Mouse (Mus musculus): ENCODE data around the gene Klhl29. TPM values are rescaled to one million over a fixed set of nuclear protein-coding genes. Genes with fewer than 3 reads are reported as not detected.

Klhl29 gene
- polyA plus RNA-seq, 1 experiment, result 36.1 TPM

DNA sequence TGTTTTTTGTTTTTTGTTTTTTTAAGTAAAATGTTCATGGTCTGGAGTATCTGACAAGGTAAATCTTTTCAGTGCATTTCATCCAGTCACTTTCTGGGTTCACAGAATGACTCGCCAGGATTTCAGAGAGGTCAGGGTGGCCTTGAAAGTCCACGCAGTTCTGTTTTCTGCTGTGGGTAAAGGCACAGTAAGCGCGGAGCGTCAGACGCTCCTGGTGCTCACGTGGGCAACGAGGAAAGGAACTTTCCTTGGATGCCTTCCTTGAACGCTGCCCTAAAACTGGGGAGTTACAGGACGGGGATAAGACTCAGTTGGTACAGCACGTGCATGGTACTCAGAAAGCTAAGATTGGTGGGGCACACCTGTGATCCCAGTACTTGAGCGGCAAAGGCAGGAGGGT lies 139.9 kb downstream of the Klhl29 start:
- DNase-seq (ENCODE audit: low read depth), result no peak
- TF ChIP-seq CTCF (IDR thresholded peaks at IDR 0.05; ENCODE audit: borderline replicate concordance, extremely low read depth, insufficient read depth, insufficient read length), result no peak

DNA sequence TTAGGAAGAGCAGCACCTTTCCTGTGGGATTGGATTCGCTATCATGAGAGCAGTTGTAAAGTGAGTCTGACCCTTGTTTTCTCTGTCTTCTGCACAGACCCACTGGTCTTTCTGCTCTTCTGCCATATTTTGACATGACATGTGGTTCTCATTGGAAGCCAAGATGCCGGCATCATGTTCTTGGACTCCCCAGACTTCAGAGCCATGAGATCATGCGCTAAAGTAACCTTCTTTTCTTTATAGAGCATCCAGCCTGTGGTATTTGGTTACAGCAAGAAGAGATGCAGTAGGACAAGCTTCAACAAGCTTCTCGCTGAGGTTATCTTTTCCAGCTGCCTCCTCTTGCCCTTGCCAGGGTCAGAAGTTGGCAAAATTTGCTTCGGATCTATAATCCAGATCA lies 145.0 kb downstream of the Klhl29 start:
- DNase-seq (ENCODE audit: low read depth), result no peak
- TF ChIP-seq CTCF (IDR thresholded peaks at IDR 0.05; ENCODE audit: borderline replicate concordance, extremely low read depth, insufficient read depth, insufficient read length), result no peak
- TF ChIP-seq POLR2A (IDR thresholded peaks at IDR 0.05; ENCODE audit: borderline replicate concordance, extremely low read depth, insufficient read depth, insufficient read length, poor library complexity, severe bottlenecking), result no peak

DNA sequence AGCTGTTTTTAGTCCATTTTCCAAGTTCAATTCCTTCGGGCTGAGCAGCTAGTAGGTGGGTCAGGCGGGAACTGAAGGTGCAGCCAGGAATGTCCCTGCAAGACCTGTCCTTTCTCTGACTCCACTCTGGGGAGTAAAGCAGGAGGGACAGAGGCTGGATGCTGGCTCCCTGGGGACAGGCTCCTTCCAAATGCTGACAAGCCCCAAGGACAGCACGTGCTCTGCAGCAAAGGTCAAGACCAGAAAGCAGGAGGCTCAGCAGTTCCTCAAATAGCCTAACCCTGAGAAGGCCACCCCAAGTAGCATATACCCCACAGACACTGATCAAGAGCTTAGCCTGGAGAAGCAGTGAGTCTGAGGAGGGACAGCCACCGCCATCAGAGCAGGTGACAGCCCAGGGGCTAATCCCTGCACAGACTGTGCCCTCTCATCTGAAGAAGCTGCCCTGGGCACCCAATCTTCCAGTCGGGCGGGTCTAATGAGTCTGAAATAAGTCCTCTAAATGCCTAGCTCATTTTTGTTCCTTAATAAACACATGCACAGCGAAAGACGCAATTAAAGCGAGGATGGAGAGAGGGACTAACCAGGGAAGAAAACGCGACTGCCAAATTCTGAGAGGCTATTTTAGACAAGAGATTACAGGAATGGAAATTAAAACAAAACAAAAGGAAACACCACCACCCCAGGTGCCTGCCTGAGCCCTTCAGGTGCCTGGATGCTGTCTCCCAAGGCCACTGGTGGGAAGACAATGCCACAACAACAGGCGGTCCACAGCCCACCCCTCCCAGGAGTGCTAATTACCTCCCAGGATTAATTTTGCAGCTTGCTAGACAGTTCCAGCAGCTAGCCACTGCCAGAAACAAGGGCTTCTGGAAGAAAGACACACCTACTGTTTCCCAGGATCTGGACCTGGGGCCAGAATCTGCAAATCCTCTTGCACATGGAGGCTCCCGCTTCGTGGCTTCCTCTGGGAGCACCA lies 148.5 kb downstream of the Klhl29 start:
- peak; percentile 86 for DNase-seq (ENCODE audit: low read depth)

DNA sequence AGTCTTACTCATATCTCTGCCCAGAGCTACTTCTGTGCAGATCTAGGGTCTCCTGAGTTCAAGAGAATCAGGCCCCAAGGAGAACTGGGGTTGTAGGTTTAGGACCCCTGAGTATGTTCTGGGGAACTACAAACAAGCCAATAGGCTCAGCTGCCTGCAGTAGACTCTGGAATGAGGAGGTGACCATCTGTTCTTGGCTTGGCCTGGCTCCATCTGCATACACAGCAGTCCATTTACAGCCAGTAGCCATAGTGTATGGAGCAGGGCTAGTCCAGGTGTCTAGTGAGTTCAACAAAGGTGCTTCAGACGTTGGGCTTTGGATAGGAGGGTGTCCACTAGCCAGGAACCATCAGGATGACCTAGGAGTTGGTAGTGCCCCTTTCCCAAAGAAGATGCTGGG lies 151.9 kb downstream of the Klhl29 start:
- TF ChIP-seq POLR2A (IDR thresholded peaks at IDR 0.05; ENCODE audit: borderline replicate concordance, extremely low read depth, insufficient read depth, insufficient read length, poor library complexity, severe bottlenecking) (no peak), CTCF (IDR thresholded peaks at IDR 0.05; ENCODE audit: borderline replicate concordance, extremely low read depth, insufficient read depth, insufficient read length) (no peak)
- DNase-seq (ENCODE audit: low read depth), result peak; percentile 53

More for the DNA sequence above, 148.5 kb downstream of the Klhl29 start:
- TF ChIP-seq CTCF (IDR thresholded peaks at IDR 0.05; ENCODE audit: borderline replicate concordance, extremely low read depth, insufficient read depth, insufficient read length), result no peak
- no peak for TF ChIP-seq POLR2A (IDR thresholded peaks at IDR 0.05; ENCODE audit: borderline replicate concordance, extremely low read depth, insufficient read depth, insufficient read length, poor library complexity, severe bottlenecking)

DNA sequence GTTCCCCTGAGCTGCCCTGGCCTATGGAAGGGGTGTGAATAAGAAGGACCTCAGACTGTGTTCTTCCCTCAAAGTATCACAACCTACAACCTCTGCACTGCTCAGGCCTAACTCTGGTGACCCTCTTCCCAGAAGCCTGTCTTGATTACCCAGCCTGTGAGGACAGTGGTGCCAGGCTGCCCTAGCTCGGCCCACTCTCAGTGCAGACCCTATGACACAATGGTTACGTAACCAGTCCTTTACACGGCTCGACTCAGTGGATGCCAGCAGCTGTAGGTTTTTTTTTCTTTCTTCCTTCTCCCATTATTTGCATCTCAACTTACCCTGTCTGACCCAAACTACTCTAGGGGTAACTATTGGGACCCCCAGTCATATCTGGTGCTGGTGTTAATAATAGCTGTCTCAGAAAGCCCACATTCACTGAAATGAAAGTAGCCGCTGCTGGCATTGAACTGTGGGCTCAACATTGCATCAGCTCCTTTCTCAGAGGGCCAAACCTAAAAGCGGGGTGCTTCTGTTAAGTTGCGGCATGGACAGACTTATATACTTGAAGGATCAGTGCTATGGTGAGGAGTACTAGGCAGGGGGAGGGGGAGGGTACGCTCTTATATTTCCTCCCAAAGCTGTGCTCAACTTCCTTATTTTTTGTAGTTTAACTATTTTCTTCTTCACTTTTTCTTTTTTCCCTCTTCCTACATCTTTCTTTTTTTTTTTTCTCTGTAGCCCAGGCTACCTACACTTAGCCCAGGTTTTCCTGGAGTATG lies 152.9 kb downstream of the Klhl29 start:
- no peak for TF ChIP-seq CTCF (IDR thresholded peaks at IDR 0.05; ENCODE audit: borderline replicate concordance, extremely low read depth, insufficient read depth, insufficient read length)
- no peak for TF ChIP-seq POLR2A (IDR thresholded peaks at IDR 0.05; ENCODE audit: borderline replicate concordance, extremely low read depth, insufficient read depth, insufficient read length, poor library complexity, severe bottlenecking)
- no peak for DNase-seq (ENCODE audit: low read depth)

DNA sequence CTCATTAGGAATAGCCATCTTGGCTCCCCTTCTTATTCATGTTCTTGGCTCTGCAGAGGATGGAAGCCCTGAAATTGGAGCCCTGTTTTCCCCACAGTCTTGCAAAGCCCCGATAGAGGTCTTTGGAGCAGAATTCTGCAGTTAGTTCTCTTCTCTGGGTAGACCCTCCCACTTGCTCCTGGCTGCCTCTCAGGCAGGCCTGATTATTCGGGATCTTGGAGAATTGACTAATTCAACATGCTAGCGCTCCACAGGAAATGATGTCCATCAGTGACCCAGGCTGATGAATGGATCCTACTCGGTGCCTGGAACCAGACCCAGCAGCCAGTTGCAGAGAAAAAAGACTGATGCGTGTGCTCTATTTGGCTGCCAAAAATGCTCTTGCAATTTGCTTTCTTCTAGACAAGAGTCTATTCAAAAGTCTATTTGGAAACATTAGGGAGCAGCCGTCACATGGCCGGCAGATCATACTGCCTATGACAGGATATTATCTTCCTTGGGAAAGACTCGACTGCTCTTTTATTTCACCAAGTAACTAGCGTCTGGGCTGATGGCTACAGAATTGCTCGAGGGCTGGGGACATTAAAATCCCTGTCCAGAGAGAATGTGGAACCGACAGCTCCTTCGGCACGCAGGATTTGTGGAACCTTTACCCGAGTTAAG lies 155.4 kb downstream of the Klhl29 start:
- no peak for TF ChIP-seq CTCF (IDR thresholded peaks at IDR 0.05; ENCODE audit: borderline replicate concordance, extremely low read depth, insufficient read depth, insufficient read length)
- TF ChIP-seq POLR2A (IDR thresholded peaks at IDR 0.05; ENCODE audit: borderline replicate concordance, extremely low read depth, insufficient read depth, insufficient read length, poor library complexity, severe bottlenecking), result no peak
- peak; percentile 77 for DNase-seq (ENCODE audit: low read depth)

DNA sequence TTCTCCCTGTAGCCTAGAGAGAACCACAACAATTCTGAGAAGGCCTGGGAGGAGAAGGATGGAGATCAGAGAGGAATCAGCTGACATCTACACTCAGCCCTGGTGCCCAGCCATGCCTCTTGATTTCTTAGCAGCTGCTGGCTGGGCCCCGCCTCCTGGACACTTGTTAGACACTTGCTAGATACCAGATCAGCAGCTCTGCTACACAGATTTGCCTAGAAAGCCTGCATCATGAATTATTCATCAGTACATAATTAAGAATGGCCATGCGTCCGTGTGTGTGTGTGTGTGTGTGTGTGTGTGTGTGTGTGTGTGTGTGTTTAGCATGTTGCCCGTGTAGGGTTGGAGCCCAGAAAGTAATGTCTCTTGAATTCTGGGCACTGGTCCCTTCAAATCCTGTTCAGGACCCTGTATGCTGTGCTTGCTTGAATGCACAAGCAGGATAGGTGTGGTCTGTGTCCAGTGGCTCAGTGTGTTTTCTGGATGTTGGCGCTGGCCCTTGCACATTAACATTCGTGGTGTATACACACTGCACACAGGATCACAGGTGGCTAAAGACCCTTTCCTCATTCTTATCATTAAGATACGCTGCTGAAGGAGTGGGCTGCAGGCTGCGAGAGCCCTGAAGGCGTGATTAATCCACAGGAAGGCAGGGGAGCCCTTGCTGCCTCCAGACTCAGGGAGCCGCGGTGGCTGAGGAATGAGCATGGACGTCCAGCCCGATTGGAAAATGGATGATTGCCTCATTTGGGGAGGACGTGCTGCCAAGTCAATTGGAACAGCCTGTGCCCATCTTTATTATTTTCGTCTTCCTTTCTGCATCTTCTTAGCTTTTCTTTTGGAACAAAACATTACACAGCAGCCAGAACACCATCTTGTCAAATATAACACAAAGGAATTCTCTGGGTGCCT lies 159.4 kb downstream of the Klhl29 start:
- no peak for TF ChIP-seq CTCF (IDR thresholded peaks at IDR 0.05; ENCODE audit: borderline replicate concordance, extremely low read depth, insufficient read depth, insufficient read length)
- no peak for TF ChIP-seq POLR2A (IDR thresholded peaks at IDR 0.05; ENCODE audit: borderline replicate concordance, extremely low read depth, insufficient read depth, insufficient read length, poor library complexity, severe bottlenecking)
- DNase-seq (ENCODE audit: low read depth), result peak; percentile 94

DNA sequence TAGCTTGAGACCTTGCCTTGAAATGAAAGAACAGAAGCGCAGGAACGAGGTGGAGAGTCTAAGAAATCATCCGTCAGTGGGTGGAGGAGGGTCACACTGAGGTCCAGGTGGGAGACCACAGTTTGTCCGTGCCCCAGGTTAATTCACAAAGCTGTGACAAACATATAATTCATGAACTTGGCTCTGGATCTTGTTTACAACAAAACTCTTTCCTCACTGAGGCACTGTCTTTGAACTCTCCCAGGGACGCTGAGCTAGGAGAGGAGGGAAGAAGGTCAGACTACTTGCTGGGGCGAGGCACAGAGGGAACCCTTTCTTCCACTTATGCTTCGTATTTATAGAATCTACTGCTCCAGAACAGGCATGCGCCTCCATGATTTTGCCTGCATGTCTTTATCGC lies 161.2 kb downstream of the Klhl29 start:
- no peak for DNase-seq (ENCODE audit: low read depth)
- TF ChIP-seq CTCF (IDR thresholded peaks at IDR 0.05; ENCODE audit: borderline replicate concordance, extremely low read depth, insufficient read depth, insufficient read length), result no peak
- TF ChIP-seq POLR2A (IDR thresholded peaks at IDR 0.05; ENCODE audit: borderline replicate concordance, extremely low read depth, insufficient read depth, insufficient read length, poor library complexity, severe bottlenecking), result no peak

DNA sequence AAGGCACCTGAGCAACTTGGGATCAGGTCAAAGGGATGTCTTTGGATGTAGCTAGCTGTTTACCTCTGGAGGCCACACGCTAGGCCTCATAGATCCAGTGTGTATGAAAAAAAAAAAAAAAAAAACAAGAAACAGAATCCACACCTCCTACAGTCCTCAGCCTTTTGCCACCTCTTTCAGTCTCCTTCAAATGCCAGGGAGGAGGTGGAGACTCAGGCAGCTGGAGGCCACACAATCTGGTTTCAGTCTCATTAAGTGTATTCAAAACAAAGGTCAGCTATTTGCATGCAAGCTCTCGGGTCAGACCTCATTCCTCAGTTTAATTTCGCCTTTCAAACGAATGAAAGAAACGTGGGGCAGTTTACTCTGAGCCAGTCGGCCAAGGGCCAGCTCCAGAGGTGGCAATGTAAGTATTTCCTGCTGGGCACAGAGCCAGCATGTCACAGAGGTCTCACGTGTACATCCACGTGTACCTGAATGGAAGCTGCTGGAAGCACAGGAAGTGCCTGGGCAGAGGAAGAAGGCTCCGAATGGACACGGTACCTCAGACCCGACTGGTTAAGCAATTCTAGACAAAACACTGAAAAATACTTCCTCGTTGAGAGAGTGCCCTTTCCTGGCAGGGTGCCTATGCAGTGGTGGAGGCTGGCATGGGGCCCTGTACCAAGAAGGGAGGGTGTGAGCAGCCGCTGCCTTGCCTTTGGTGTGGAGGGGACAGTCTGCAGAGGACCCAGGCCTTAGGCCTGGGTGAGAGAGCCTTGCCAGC lies 162.0 kb downstream of the Klhl29 start:
- TF ChIP-seq POLR2A (IDR thresholded peaks at IDR 0.05; ENCODE audit: borderline replicate concordance, extremely low read depth, insufficient read depth, insufficient read length, poor library complexity, severe bottlenecking) (no peak), CTCF (IDR thresholded peaks at IDR 0.05; ENCODE audit: borderline replicate concordance, extremely low read depth, insufficient read depth, insufficient read length) (no peak)
- DNase-seq (ENCODE audit: low read depth), result peak; percentile 91

DNA sequence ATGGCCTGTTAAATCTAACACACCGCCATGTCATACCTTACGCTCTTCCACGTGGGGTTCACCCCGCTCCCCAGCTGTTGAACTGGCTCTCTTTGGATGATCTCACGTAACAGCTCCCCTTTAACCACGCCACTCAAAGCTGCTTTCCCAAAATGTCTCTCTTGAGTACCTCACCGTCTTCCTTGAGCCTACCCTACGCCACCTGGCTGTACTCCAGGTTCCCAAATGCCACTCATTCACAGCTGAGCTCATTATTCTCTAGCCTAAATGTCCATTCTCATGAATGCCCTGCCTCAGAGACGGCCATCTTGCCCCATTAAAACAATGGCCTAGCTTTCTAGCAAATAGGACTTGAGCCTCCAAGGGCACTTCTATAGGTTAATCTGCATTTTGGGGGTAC lies 163.6 kb downstream of the Klhl29 start:
- peak; percentile 61 for DNase-seq (ENCODE audit: low read depth)
- TF ChIP-seq CTCF (IDR thresholded peaks at IDR 0.05; ENCODE audit: borderline replicate concordance, extremely low read depth, insufficient read depth, insufficient read length) (no peak), POLR2A (IDR thresholded peaks at IDR 0.05; ENCODE audit: borderline replicate concordance, extremely low read depth, insufficient read depth, insufficient read length, poor library complexity, severe bottlenecking) (no peak)

Measured in brain, embryonic 14.5 days (tissue).